Comparison of ENCODE assay signal across 12 mouse cellular contexts in the genomic region with DNA sequence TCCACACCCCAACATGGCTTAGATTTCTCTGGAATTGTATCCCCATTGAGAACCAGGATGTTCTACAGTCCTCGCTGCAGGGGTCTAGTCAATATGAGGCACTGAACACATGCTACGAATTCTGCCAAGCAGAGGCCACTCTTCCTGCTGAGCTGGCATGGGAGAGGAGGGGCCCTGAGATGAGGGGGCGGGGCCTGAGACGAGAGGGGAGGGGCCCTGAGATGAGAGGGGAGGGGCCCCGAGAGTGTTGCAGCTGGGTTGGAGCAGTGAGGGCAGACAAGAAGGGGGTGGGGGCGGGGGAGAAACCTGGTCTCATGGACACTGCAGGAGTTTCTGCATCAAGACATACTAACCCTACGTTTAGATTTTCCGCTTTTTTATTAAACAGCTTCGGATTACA.
DNase-seq lines count a peak whose midpoint lies in the region; ATAC-seq and TF ChIP-seq lines count a peak whose summit lies in the region.
"Had no signal": no experiment of that assay in that cellular context is flagged by ENCODE, and none has a peak within 500 bp of the region (broad histone marks: within the 10 kb centered on the region; RNA-seq: fewer than 3 reads in every experiment).

No protein-coding gene starts in this region.

- no peaks in the 10 kb centered on the region for H3K27me3 ChIP-seq in forebrain, embryonic 15.5 days
- H3K27me3 ChIP-seq in forebrain, embryonic 10.5 days (ENCODE audit: poor library complexity, severe bottlenecking), result no peaks in the 10 kb centered on the region
- H3K27me3 ChIP-seq: liver, embryonic 15.5 days had no signal

- H3K4me3 ChIP-seq in forebrain, embryonic 15.5 days, result no peak overlapping the region
- H3K4me3 ChIP-seq in forebrain, embryonic 10.5 days, result no peak overlapping the region
- H3K4me3 ChIP-seq in layer of hippocampus, adult 2 months, result no peak overlapping the region
- H3K4me3 ChIP-seq: liver, embryonic 15.5 days; myocyte had no signal

- H3K27ac ChIP-seq in forebrain, embryonic 15.5 days (replicated peaks), result no peak overlapping the region
- H3K27ac ChIP-seq in forebrain, embryonic 10.5 days, result no peak overlapping the region
- H3K27ac ChIP-seq in layer of hippocampus, adult 2 months, result 0 out of 2 replicates have a peak overlapping the region, but pooled peaks have one; percentile 0
- H3K27ac ChIP-seq: liver, embryonic 15.5 days; macrophage had no signal

- ATAC-seq in forebrain, embryonic 15.5 days (replicated peaks), result peak; percentile 44; the same call in 1 of the 2 replicates
- ATAC-seq: inflammation-experienced regulatory T-cells, adult 6 months had no signal

- H3K9me3 ChIP-seq in forebrain, embryonic 15.5 days, result no peaks in the 10 kb centered on the region
- H3K9me3 ChIP-seq in forebrain, embryonic 10.5 days, result peaks cover 4% of the 10 kb centered on the region; the same call in 1 of the 2 replicates
- H3K9me3 ChIP-seq: liver, embryonic 15.5 days had no signal

- no peak overlapping the region for H3K4me2 ChIP-seq in forebrain, embryonic 15.5 days (replicated peaks)
- H3K4me2 ChIP-seq: liver, embryonic 15.5 days had no signal

- TF ChIP-seq CTCF in layer of hippocampus, adult 2 months (conservative IDR thresholded peaks at IDR 0.05), result no peak

- H3K4me1 ChIP-seq in forebrain, embryonic 15.5 days, result no peaks in the 10 kb centered on the region
- peaks cover 18% of the 10 kb centered on the region for H3K4me1 ChIP-seq in forebrain, embryonic 10.5 days
- H3K4me1 ChIP-seq: liver, embryonic 15.5 days had no signal

- no peak for DNase-seq in forebrain, embryonic 10.5 days (ENCODE audit: extremely low spot score, low spot score)
- no peak for DNase-seq in layer of hippocampus, adult 2 months (ENCODE audit: low spot score in 2 of 2)
- DNase-seq in layer of hippocampus, adult 18-20 months (ENCODE audit: low spot score in 2 of 2), result no peak
- DNase-seq in 3134 (ENCODE audit: extremely low read depth, insufficient read length, low spot score), result peak; percentile 9
- DNase-seq in embryo, embryonic 9.5 days (ENCODE audit: extremely low spot score), result peak; percentile 27
- no peak for DNase-seq in lung, postnatal 14 days
- DNase-seq in spleen, adult 18-20 months, result no peak

- H3K9ac ChIP-seq in forebrain, embryonic 15.5 days (replicated peaks), result no peak overlapping the region
- H3K9ac ChIP-seq: liver, embryonic 15.5 days had no signal

- H3K36me3 ChIP-seq in forebrain, embryonic 15.5 days, result no peaks in the 10 kb centered on the region
- no peaks in the 10 kb centered on the region for H3K36me3 ChIP-seq in forebrain, embryonic 10.5 days (replicated peaks)
- H3K36me3 ChIP-seq: liver, embryonic 15.5 days had no signal

- 48% methylated on average over 9 of the region's 9 CpGs for WGBS in forebrain, embryonic 15.5 days
- 49% methylated on average over 8 of the region's 9 CpGs for WGBS in forebrain, embryonic 10.5 days

Comparison
In these comparisons a context has a peak if more than half of its experiments do, and no peak if none do; other contexts are left out.
1. DNase-seq: peak in 3134 (single experiment) and embryo, embryonic 9.5 days (single experiment); none in forebrain, embryonic 10.5 days (single experiment), layer of hippocampus, adult 2 months (0 of 2), layer of hippocampus, adult 18-20 months (0 of 2), lung, postnatal 14 days (single experiment) and spleen, adult 18-20 months (0 of 2).